Mouse (Mus musculus) embryonic facial prominence, embryonic 15.5 days (tissue): ENCODE measurements around the gene Nktr. TPM values are rescaled to one million over a fixed set of nuclear protein-coding genes. Genes with fewer than 3 reads are reported as not detected.
A peak's percentile ranks its signal among the peaks of the same experiment; 100 is the strongest.

Source experiments
- ATAC-seq: fragments of 200-750 bp; cut with Nextera tagmentation; 2 replicates; pipeline ENCODE4 v1.8.0; 2017; ENCODE audit warnings: low read depth, moderate TSS enrichment; ENCODE audit not compliant: insufficient number of reproducible peaks, low FRiP score, low TSS enrichment
- H3K27ac ChIP-seq: fragments of 300-500 bp; sonication (generic); replicated peaks from 2 replicates; pipeline ENCODE4 v1.5.1; 2015; ENCODE audit warnings: mild to moderate bottlenecking, inconsistent platforms
- H3K27me3 ChIP-seq: fragments of 300-500 bp; sonication (generic); 2 replicates; pipeline ENCODE4 v1.6.1; 2015; ENCODE audit warnings: inconsistent platforms
- H3K36me3 ChIP-seq: fragments of 300-500 bp; sonication (generic); 2 replicates; pipeline ENCODE4 v1.6.1; 2015; ENCODE audit warnings: mild to moderate bottlenecking, inconsistent platforms
- H3K4me1 ChIP-seq: fragments of 300-500 bp; sonication (generic); 2 replicates; pipeline ENCODE4 v1.6.1; 2015; ENCODE audit warnings: inconsistent platforms
- H3K4me2 ChIP-seq: fragments of 300-500 bp; sonication (generic); replicated peaks from 2 replicates; pipeline ENCODE4 v1.6.1; 2015; ENCODE audit warnings: mild to moderate bottlenecking, inconsistent platforms
- H3K4me3 ChIP-seq: fragments of 300-500 bp; sonication (generic); replicated peaks from 2 replicates; pipeline ENCODE4 v1.5.1; 2015; ENCODE audit warnings: mild to moderate bottlenecking, inconsistent platforms
- H3K9ac ChIP-seq: fragments of 300-500 bp; sonication (generic); 2 replicates; pipeline ENCODE4 v1.6.1; 2015; ENCODE audit warnings: inconsistent platforms
- H3K9me3 ChIP-seq: fragments of 300-500 bp; sonication (generic); replicated peaks from 2 replicates; pipeline ENCODE4 v1.6.1; 2016; ENCODE audit warnings: inconsistent platforms
- WGBS: fragments of 180-500 bp; shearing (Covaris S2); methylation state at CpG from one replicate; pipeline ENCODE4 v1.1.7; 2015; 5-methylcytosine and 5-hydroxymethylcytosine counted together
- polyA plus RNA-seq: library from polyadenylated mRNA; unstranded; fragments of >200 nt; fragmentation: Nextera tagmentation; extraction: Ambion mirVana; gene quantifications from 2 replicates; pipeline ENCODE4 v1.2.1, GENCODE M21; 2015

Nktr gene
- polyA plus RNA-seq, 1 experiment from 2014 or later: 66.5 TPM

DNA sequence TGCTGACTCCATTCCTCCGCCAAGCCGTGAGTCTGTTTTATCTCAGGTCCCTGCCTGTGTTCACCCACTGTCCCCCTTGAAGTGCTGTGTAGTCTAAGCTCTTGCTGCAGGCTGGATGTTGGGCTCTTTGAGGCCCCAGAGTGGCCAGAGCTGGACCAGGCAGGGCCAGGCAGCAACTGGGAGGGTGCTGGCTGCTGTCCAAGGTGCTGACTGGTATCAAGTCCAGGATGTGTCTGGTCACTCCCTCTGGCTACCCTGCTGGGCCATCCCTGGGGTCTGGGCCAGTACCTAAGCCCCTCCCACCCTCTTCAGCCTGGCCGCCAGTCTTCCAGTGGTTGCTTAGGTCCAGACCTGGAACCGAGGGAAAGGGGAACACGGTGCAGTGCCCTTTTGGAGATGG, 72.2 kb downstream of the Nktr start:
- ATAC-seq: peak; percentile 11; the same call in 1 of the 2 replicates
- 12% methylated on average over 5 of the region's 5 CpGs for WGBS

DNA sequence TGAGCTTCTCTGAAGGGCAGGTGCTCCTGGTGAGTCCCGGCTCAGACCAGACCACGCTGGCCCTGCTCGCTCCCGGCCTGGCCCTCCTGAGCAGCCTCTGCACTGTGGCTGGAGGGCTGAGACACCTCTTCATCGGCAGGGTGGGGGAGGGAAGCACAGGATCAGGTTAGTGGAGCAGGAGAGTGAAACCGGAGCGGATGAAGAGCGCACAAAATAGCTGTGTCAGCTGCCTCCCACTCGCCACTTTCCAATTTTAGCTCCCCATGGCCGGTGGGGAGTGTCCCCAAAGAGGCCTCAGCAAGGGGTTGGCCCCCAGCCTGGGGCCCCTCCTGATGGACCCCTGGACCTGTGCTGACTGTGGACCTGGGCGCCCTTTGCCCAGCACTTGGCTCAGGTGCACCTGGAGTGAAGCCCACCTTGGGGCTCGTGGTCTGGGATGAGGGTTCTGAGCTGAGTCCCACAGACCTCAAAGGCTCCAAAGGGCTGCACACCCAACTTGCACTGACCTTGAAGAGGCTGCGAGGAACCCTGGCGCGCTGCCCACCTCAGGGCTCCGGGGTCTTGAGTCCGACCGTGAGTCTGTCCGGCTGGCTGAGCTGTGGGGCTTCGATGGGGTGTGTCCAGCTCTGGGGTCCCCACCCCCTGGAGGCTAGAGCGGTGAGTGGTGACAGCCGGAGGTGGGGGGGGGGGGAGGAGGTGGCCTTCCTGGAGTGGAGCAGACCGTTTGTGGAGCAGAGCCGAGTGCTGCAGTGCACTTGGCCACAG, 73.0 kb downstream of the Nktr start, which contains the start of gene Hhatl:
Gene Hhatl (minus strand): TSS at position 751 of the 765 bp plus-strand sequence.
- Histone ChIP-seq H3K36me3 (no peaks in the 10 kb centered on the region), H3K27ac (no peak within 1 kb of the TSS), H3K27me3 (peaks cover 3% of the 10 kb centered on the region; the same call in 1 of the 2 replicates), H3K4me1 (no peaks in the 10 kb centered on the region), H3K4me2 (no peak within 1 kb of the TSS), H3K9me3 (no peaks in the 10 kb centered on the region), H3K4me3 (no peak within 1 kb of the TSS), H3K9ac (no peak within 1 kb of the TSS)
- no peak for ATAC-seq
- WGBS: 44% methylated on average over 24 of the region's 24 CpGs

More for the DNA sequence above, 72.2 kb downstream of the Nktr start:
- Histone ChIP-seq H3K4me2 (no peak overlapping the region), H3K27me3 (peaks cover 3% of the 10 kb centered on the region; the same call in 1 of the 2 replicates), H3K27ac (no peak overlapping the region), H3K4me3 (no peak overlapping the region), H3K9ac (no peak overlapping the region), H3K4me1 (no peaks in the 10 kb centered on the region), H3K36me3 (no peaks in the 10 kb centered on the region), H3K9me3 (no peaks in the 10 kb centered on the region)

DNA sequence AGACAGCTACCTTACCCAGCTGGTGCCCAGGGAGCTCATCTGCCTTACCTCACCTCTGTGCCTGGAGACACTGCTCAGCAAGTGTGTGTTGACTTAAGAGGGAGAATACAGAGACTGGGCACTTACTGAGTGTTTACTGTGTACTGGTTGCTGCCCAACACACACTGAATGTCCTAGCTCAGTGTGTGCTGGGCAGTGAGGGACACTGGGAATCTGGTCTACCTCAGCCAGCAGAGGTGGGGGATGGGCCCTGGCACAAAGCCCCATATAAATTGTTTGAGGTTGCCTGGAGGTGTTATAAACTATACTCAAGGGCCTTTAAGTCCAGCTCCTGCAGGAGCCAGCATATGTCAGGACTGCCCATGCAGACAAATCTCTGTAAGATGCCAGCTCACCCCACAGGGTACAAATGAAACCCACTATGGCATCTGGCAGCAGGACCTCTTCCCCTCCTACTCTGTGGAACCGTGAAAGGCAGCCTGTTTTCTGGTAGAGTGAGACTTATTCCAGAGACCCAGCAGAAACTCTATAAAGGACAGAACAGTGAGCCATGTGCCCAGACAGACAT, 76.1 kb downstream of the Nktr start:
- 30% methylated on average over 1 of the region's 1 CpGs for WGBS
- Histone ChIP-seq H3K4me1 (peaks cover 12% of the 10 kb centered on the region; the same call in 1 of the 2 replicates), H3K4me3 (no peak overlapping the region), H3K27ac (no peak overlapping the region), H3K9me3 (no peaks in the 10 kb centered on the region), H3K36me3 (no peaks in the 10 kb centered on the region), H3K4me2 (no peak overlapping the region), H3K9ac (no peak overlapping the region), H3K27me3 (peaks cover 3% of the 10 kb centered on the region; the same call in 1 of the 2 replicates)
- no peak for ATAC-seq

GRCm38 (mm10) chr9:121797722-121798121, 78.8 kb downstream of the Nktr start:
- Histone ChIP-seq H3K4me1 (peaks cover 12% of the 10 kb centered on the region; the same call in 1 of the 2 replicates), H3K9ac (no peak overlapping the region), H3K9me3 (no peaks in the 10 kb centered on the region), H3K27me3 (no peaks in the 10 kb centered on the region), H3K4me2 (0 out of 2 replicates have a peak overlapping the region, but pooled peaks have one; percentile 22), H3K36me3 (no peaks in the 10 kb centered on the region), H3K4me3 (no peak overlapping the region), H3K27ac (no peak overlapping the region)
- WGBS: 12% methylated on average over 12 of the region's 12 CpGs
- ATAC-seq: 0 out of 2 replicates have a peak, but pooled peaks have one; percentile 13

GRCm38 (mm10) chr9:121798887-121799520, 80.0 kb downstream of the Nktr start:
- Histone ChIP-seq H3K4me1 (peaks cover 12% of the 10 kb centered on the region; the same call in 1 of the 2 replicates), H3K27ac (no peak overlapping the region), H3K9me3 (no peaks in the 10 kb centered on the region), H3K4me2 (no peak overlapping the region), H3K9ac (no peak overlapping the region), H3K27me3 (no peaks in the 10 kb centered on the region), H3K36me3 (no peaks in the 10 kb centered on the region), H3K4me3 (no peak overlapping the region)
- ATAC-seq: no peak
- 32% methylated on average over 6 of the region's 6 CpGs for WGBS

DNA sequence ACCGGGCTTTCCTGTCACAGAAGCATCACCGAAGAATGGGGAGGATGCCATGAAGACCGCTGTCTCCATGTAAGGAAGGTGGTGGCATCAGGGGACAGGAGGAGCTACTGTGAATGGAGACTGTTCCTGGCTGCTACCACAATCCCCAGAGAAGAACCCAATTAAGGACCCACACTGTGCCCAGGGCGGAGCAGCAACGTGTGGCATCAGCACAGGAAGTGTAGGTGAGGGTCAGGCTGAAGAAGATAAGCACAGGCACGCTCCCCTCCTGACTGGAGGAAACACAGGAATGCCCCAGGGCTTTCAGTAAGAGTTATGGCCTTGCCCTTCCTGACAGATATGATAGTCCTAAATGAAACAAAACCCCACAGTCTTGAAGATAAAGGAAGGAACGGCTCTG, 83.8 kb downstream of the Nktr start:
- WGBS: 59% methylated on average over 7 of the region's 7 CpGs
- Histone ChIP-seq H3K9ac (no peak overlapping the region), H3K36me3 (no peaks in the 10 kb centered on the region), H3K4me1 (peaks cover 10% of the 10 kb centered on the region), H3K27ac (no peak overlapping the region), H3K4me3 (no peak overlapping the region), H3K9me3 (no peaks in the 10 kb centered on the region), H3K27me3 (no peaks in the 10 kb centered on the region), H3K4me2 (no peak overlapping the region)
- no peak for ATAC-seq

Other genes with a start within 250 kb of the Nktr start
- gene Cck, start 223.5 kb upstream of the Nktr start, polyA plus RNA-seq: 2.3 TPM in 2 replicates
- gene Lyzl4, start 77.1 kb upstream of the Nktr start, polyA plus RNA-seq: 0.74 and 1.0 TPM in 2 replicates
- gene Vipr1, start 76.5 kb upstream of the Nktr start, polyA plus RNA-seq: 0.63 and 0.66 TPM in 2 replicates
- 14.4 and 15.3 TPM in 2 replicates for gene Sec22c, start 13.7 kb upstream of the Nktr start, polyA plus RNA-seq
- 111 and 116 TPM in 2 replicates for gene Ss18l2, start 8.8 kb upstream of the Nktr start, polyA plus RNA-seq
- 34.0 and 35.4 TPM in 2 replicates for gene Zfp651, start 40.2 kb downstream of the Nktr start, polyA plus RNA-seq
- gene Klhl40, start 58.4 kb downstream of the Nktr start, polyA plus RNA-seq: 16.7 and 23.2 TPM in 2 replicates
- gene Hhatl, start 73.3 kb downstream of the Nktr start, polyA plus RNA-seq: 1.2 and 2.5 TPM in 2 replicates
- 2.4 and 3.1 TPM in 2 replicates for gene Ccdc13, start 120.3 kb downstream of the Nktr start, polyA plus RNA-seq
- gene Higd1a, start 139.2 kb downstream of the Nktr start, polyA plus RNA-seq: 212 and 224 TPM in 2 replicates
- 0.42 and 0.67 TPM in 2 replicates for gene Ackr2, start 179.2 kb downstream of the Nktr start, polyA plus RNA-seq
- gene Cyp8b1, start 197.1 kb downstream of the Nktr start, polyA plus RNA-seq: not detected in 2 replicates
- gene Fam198a, start 231.8 kb downstream of the Nktr start, polyA plus RNA-seq: 4.1 and 4.7 TPM in 2 replicates